9 mouse cellular contexts compared by ENCODE assay signal in genomic region chr17:25507799-25508198, GRCm38 (mm10). TPM values are rescaled to one million over a fixed set of nuclear protein-coding genes. Genes with fewer than 3 reads are reported as not detected.
DNase-seq lines count a peak whose midpoint lies in the region; ATAC-seq and TF ChIP-seq lines count a peak whose summit lies in the region.
"Had no signal": no experiment of that assay in that cellular context is flagged by ENCODE, and none has a peak within 500 bp of the region (broad histone marks: within the 10 kb centered on the region; RNA-seq: fewer than 3 reads in every experiment).

No protein-coding gene starts in this region.

- H3K9ac ChIP-seq in neural tube, embryonic 15.5 days (replicated peaks), result no peak overlapping the region
- H3K9ac ChIP-seq in kidney, embryonic 16.5 days (replicated peaks; ENCODE audit: low read length), result no peak overlapping the region
- no peak overlapping the region for H3K9ac ChIP-seq in limb, embryonic 14.5 days (ENCODE audit: low read depth, low read length, severe bottlenecking)
- H3K9ac ChIP-seq: embryonic facial prominence, embryonic 13.5 days had no signal

- intact Hi-C loops in gastrocnemius, postnatal 36 days (cut with DNase I), result loop anchor here (1.0 to 2.0 kb wide), 2 partner anchors 31 to 191 kb away; no protein-coding TSS in a partner anchor

- 31% methylated on average over 3 of the region's 3 CpGs for WGBS in neural tube, embryonic 15.5 days
- WGBS in kidney, embryonic 16.5 days, result 11% methylated on average over 3 of the region's 3 CpGs
- 19% methylated on average over 3 of the region's 3 CpGs for WGBS in limb, embryonic 14.5 days
- 31% methylated on average over 3 of the region's 3 CpGs for WGBS in olfactory bulb, adult 2 months

- no peak for ATAC-seq in neural tube, embryonic 15.5 days (ENCODE audit: low FRiP score)
- ATAC-seq in kidney, embryonic 16.5 days (ENCODE audit: low FRiP score, low TSS enrichment), result peak; percentile 57
- ATAC-seq in limb, embryonic 14.5 days (ENCODE audit: low FRiP score, low read depth), result peak; percentile 51; the same call in 1 of the 2 replicates

- no peak overlapping the region for H3K4me2 ChIP-seq in neural tube, embryonic 15.5 days
- no peak overlapping the region for H3K4me2 ChIP-seq in kidney, embryonic 16.5 days (replicated peaks; ENCODE audit: low read depth, low read length)
- no peak overlapping the region for H3K4me2 ChIP-seq in limb, embryonic 14.5 days (replicated peaks; ENCODE audit: low read depth, low read length, severe bottlenecking)
- H3K4me2 ChIP-seq: embryonic facial prominence, embryonic 13.5 days had no signal

- no peak overlapping the region for H3K4me3 ChIP-seq in neural tube, embryonic 15.5 days (replicated peaks)
- no peak overlapping the region for H3K4me3 ChIP-seq in kidney, embryonic 16.5 days (ENCODE audit: low read length)
- H3K4me3 ChIP-seq in limb, embryonic 14.5 days (replicated peaks; ENCODE audit: low read length), result no peak overlapping the region
- H3K4me3 ChIP-seq in olfactory bulb, adult 2 months (ENCODE audit: insufficient read depth, low read depth, low read length), result no peak overlapping the region
- H3K4me3 ChIP-seq: embryonic facial prominence, embryonic 13.5 days had no signal

- H3K9me3 ChIP-seq in neural tube, embryonic 15.5 days (replicated peaks), result no peaks in the 10 kb centered on the region
- H3K9me3 ChIP-seq in kidney, embryonic 16.5 days (ENCODE audit: low read length), result no peaks in the 10 kb centered on the region
- H3K9me3 ChIP-seq in limb, embryonic 14.5 days (ENCODE audit: control insufficient read depth, low read length), result no peaks in the 10 kb centered on the region
- H3K9me3 ChIP-seq: embryonic facial prominence, embryonic 13.5 days had no signal

- H3K36me3 ChIP-seq in neural tube, embryonic 15.5 days, result no peaks in the 10 kb centered on the region
- no peaks in the 10 kb centered on the region for H3K36me3 ChIP-seq in kidney, embryonic 16.5 days (ENCODE audit: insufficient read depth, low read length)
- H3K36me3 ChIP-seq in limb, embryonic 14.5 days (ENCODE audit: control insufficient read depth, insufficient read depth, low read length), result no peaks in the 10 kb centered on the region
- H3K36me3 ChIP-seq: embryonic facial prominence, embryonic 13.5 days had no signal

- no peaks in the 10 kb centered on the region for H3K4me1 ChIP-seq in neural tube, embryonic 15.5 days
- no peaks in the 10 kb centered on the region for H3K4me1 ChIP-seq in kidney, embryonic 16.5 days (ENCODE audit: insufficient read depth, low read length)
- no peaks in the 10 kb centered on the region for H3K4me1 ChIP-seq in limb, embryonic 14.5 days (ENCODE audit: control insufficient read depth, insufficient read depth, low read length)
- peaks cover 4% of the 10 kb centered on the region for H3K4me1 ChIP-seq in olfactory bulb, adult 2 months (ENCODE audit: control insufficient read depth, insufficient read depth, low read length)
- H3K4me1 ChIP-seq: embryonic facial prominence, embryonic 13.5 days had no signal

- peak; percentile 75 for DNase-seq in neural tube, embryonic 10.5 days (ENCODE audit: extremely low spot score, low spot score)
- DNase-seq in cerebellum, adult 9-11 months, result peak; percentile 27
- peak; percentile 42 to 54 for DNase-seq in gastrocnemius, postnatal 36 days
- DNase-seq in limb, embryonic 14.5 days (ENCODE audit: low spot score), result peak; percentile 74
- peak; percentile 40 for DNase-seq in thymus, postnatal 25 days

- peak; percentile 59 for TF ChIP-seq CTCF in olfactory bulb, adult 2 months (IDR thresholded peaks at IDR 0.05; ENCODE audit: insufficient read depth, low read depth, low read length)

- no peak for TF ChIP-seq POLR2A in limb, embryonic 14.5 days (IDR thresholded peaks at IDR 0.05; ENCODE audit: borderline replicate concordance, extremely low read depth, insufficient read depth, insufficient read length)
- TF ChIP-seq POLR2A in olfactory bulb, adult 2 months (IDR thresholded peaks at IDR 0.05; ENCODE audit: insufficient read depth, low read depth, low read length), result no peak

- H3K27ac ChIP-seq in neural tube, embryonic 15.5 days (replicated peaks), result no peak overlapping the region
- no peak overlapping the region for H3K27ac ChIP-seq in kidney, embryonic 16.5 days (ENCODE audit: low read length)
- no peak overlapping the region for H3K27ac ChIP-seq in limb, embryonic 14.5 days (replicated peaks; ENCODE audit: low read depth, low read length)
- H3K27ac ChIP-seq in olfactory bulb, adult 2 months (ENCODE audit: insufficient read depth, low read depth, low read length), result no peak overlapping the region
- H3K27ac ChIP-seq: embryonic facial prominence, embryonic 13.5 days had no signal

- no peaks in the 10 kb centered on the region; the same call in 1 of the 2 replicates for H3K27me3 ChIP-seq in neural tube, embryonic 15.5 days (replicated peaks)
- H3K27me3 ChIP-seq in kidney, embryonic 16.5 days (ENCODE audit: insufficient read depth, low read length), result no peaks in the 10 kb centered on the region
- H3K27me3 ChIP-seq in limb, embryonic 14.5 days (ENCODE audit: control insufficient read depth, insufficient read depth, low read length), result no peaks in the 10 kb centered on the region
- H3K27me3 ChIP-seq: embryonic facial prominence, embryonic 13.5 days had no signal

RNA-seq across cellular contexts. Expression of gene Sstr5, which starts 10.7 kb away (rescaled TPM):
- 0.64 and 0.93 TPM in 2 replicates for polyA plus RNA-seq in neural tube, embryonic 15.5 days (2015; fragmentation: Nextera tagmentation; extraction: Ambion mirVana)
- not detected for total RNA-seq in gastrocnemius, postnatal 36 days (2021)
- 0.13 TPM in 1 of 2 replicates, not detected in the other for polyA plus RNA-seq in kidney, embryonic 16.5 days (2015; fragmentation: Nextera tagmentation; extraction: Ambion mirVana)
- polyA plus RNA-seq in limb, embryonic 14.5 days (2012; rRNA removed), result 0.09 TPM in 2 replicates
- 0.10 TPM in 1 of 2 replicates, not detected in the other for polyA plus RNA-seq in limb, embryonic 14.5 days (2014; fragmentation: Nextera tagmentation; extraction: Ambion mirVana)
- polyA plus RNA-seq in olfactory bulb, adult 2 months (2012; ENCODE audit: insufficient read depth, insufficient read length, low replicate concordance, missing spikeins), result not detected in 2 replicates

RNA-seq across cellular contexts. Expression of gene Tekt4, which starts 53.4 kb away (rescaled TPM):
- 0.67 and 0.84 TPM in 2 replicates for polyA plus RNA-seq in neural tube, embryonic 15.5 days (2015; fragmentation: Nextera tagmentation; extraction: Ambion mirVana)
- not detected for total RNA-seq in gastrocnemius, postnatal 36 days (2021)
- polyA plus RNA-seq in kidney, embryonic 16.5 days (2015; fragmentation: Nextera tagmentation; extraction: Ambion mirVana), result not detected in 2 replicates
- polyA plus RNA-seq in limb, embryonic 14.5 days (2012; rRNA removed), result 0.05 and 0.08 TPM in 2 replicates
- not detected in 2 replicates for polyA plus RNA-seq in limb, embryonic 14.5 days (2014; fragmentation: Nextera tagmentation; extraction: Ambion mirVana)
- not detected in 2 replicates for polyA plus RNA-seq in olfactory bulb, adult 2 months (2012; ENCODE audit: insufficient read depth, insufficient read length, low replicate concordance, missing spikeins)
- polyA plus RNA-seq: embryonic facial prominence, embryonic 13.5 days had no signal
